Mouse (Mus musculus): Measurements from ENCODE around the gene Rab13. TPM values are rescaled to one million over a fixed set of nuclear protein-coding genes. Genes with fewer than 3 reads are reported as not detected.

Rab13 gene
- total RNA-seq, 2 experiments from 2014 or later = 6.0 to 7.9 TPM

Small RNAs within 50 kb of the gene (microRNA-seq; reads per million reads assigned to microRNA genes)
- gene Mir7012 = not detected

Other genes with a start within 250 kb of the Rab13 start
- 10 to 100 TPM; 41.8 to 46.1 TPM for gene Hax1, start 214.9 kb upstream of the Rab13 start, total RNA-seq (2021)
- gene 4933434E20Rik, start 162.1 kb upstream of the Rab13 start, total RNA-seq (2021) = 10 to 100 TPM; 71.4 to 79.5 TPM
- 100 to 1,000 TPM; 113 to 123 TPM for gene Ubap2l, start 161.1 kb upstream of the Rab13 start, total RNA-seq (2021)
- 10 to 100 TPM; 46.8 to 51.5 TPM for gene Tpm3, start 141.0 kb upstream of the Rab13 start, total RNA-seq (2021)
- gene Nup210l, start 109.6 kb upstream of the Rab13 start, total RNA-seq (2021) = under 1 TPM; 0.08 TPM
- 1,000 to 10,000 TPM in 1 of 2 experiments, 100 to 1,000 TPM in 1; 993 to 1,012 TPM for gene Rps27, start within 50 bp of the Rab13 start, total RNA-seq (2021)
- gene Jtb, start 17.9 kb downstream of the Rab13 start, total RNA-seq (2021) = 10 to 100 TPM; 49.0 to 50.7 TPM
- gene Creb3l4, start 29.8 kb downstream of the Rab13 start, total RNA-seq (2021) = not detected
- gene Slc39a1, start 34.5 kb downstream of the Rab13 start, total RNA-seq (2021) = 10 to 100 TPM; 83.7 to 84.3 TPM
- gene Crtc2, start 40.5 kb downstream of the Rab13 start, total RNA-seq (2021) = 10 to 100 TPM; 14.6 to 16.1 TPM
- 10 to 100 TPM; 31.9 to 33.4 TPM for gene Dennd4b, start 51.5 kb downstream of the Rab13 start, total RNA-seq (2021)
- 10 to 100 TPM; 42.8 to 43.6 TPM for gene Gatad2b, start 79.5 kb downstream of the Rab13 start, total RNA-seq (2021)
- gene Slc27a3, start 176.2 kb downstream of the Rab13 start, total RNA-seq (2021) = 1 to 10 TPM in 1 of 2 experiments, under 1 TPM in 1; 0.78 to 1.4 TPM
- 10 to 100 TPM; 25.2 to 26.9 TPM for gene Ints3, start 219.9 kb downstream of the Rab13 start, total RNA-seq (2021)